Mouse (Mus musculus) ES-E14 (cell line): ENCODE data around the gene Foxo1. TPM values are rescaled to one million over a fixed set of nuclear protein-coding genes. Genes with fewer than 3 reads are reported as not detected.

Experiments used
- DNase-seq: peaks from one replicate; pipeline ENCODE4 v3.0.0-alpha.2; 2013; ENCODE audit warnings: low read depth, low spot score
- H3K27ac ChIP-seq: 2 replicates; pipeline ENCODE4 v1.5.1; 2012; ENCODE audit warnings: low read depth, mild to moderate bottlenecking, low read length, moderate library complexity, mixed read lengths; ENCODE audit not compliant: poor library complexity, insufficient read depth, severe bottlenecking
- H3K36me3 ChIP-seq: 2 replicates; pipeline ENCODE4 v1.6.1; 2012; ENCODE audit warnings: mild to moderate bottlenecking, low read length, moderate library complexity, mixed read lengths; ENCODE audit not compliant: control insufficient read depth, poor library complexity, insufficient read depth, severe bottlenecking
- H3K4me1 ChIP-seq, 2 experiments: fragments of 150-350 bp in 1 of 2; sonication (generic) in 1 of 2; 2 replicates each; pipeline ENCODE4 v1.6.1; 2012; ENCODE audit warnings: low read length in 2 of 2, mild to moderate bottlenecking in 1 of 2, mixed read lengths in 1 of 2; ENCODE audit not compliant: control insufficient read depth in 2 of 2, insufficient read depth in 2 of 2, poor library complexity in 1 of 2
- H3K4me3 ChIP-seq, 2 experiments: fragments of 150-350 bp in 1 of 2; sonication (generic) in 1 of 2; 2 replicates each; pipeline ENCODE4 v1.5.1; 2012; ENCODE audit warnings: low read length in 2 of 2, low read depth in 1 of 2, mild to moderate bottlenecking in 1 of 2, mixed read lengths in 1 of 2; ENCODE audit not compliant: insufficient read depth in 1 of 2, poor library complexity in 1 of 2, severe bottlenecking in 1 of 2
- H3K9ac ChIP-seq: 2 replicates; pipeline ENCODE4 v1.6.1; 2012; ENCODE audit warnings: low read depth, mild to moderate bottlenecking, low read length, mixed read lengths; ENCODE audit not compliant: poor library complexity, insufficient read depth, severe bottlenecking
- H3K9me3 ChIP-seq: fragments of 150-350 bp; sonication (generic); 2 replicates; pipeline ENCODE4 v1.6.1; 2012; ENCODE audit warnings: low read depth, mild to moderate bottlenecking, low read length; ENCODE audit not compliant: control insufficient read depth, insufficient read depth
- CHD2 ChIP-seq: IDR thresholded peaks from 2 replicates; pipeline ENCODE4 v1.6.1; 2014; ENCODE audit warnings: mild to moderate bottlenecking, low read depth, low read length, inconsistent platforms
- HCFC1 ChIP-seq: IDR thresholded peaks from 2 replicates; pipeline ENCODE4 v1.6.1; 2012; ENCODE audit warnings: low read length, inconsistent platforms, borderline replicate concordance; ENCODE audit not compliant: insufficient read depth
- MAFK ChIP-seq: IDR thresholded peaks from 2 replicates; pipeline ENCODE4 v1.6.1; 2014; ENCODE audit warnings: mild to moderate bottlenecking, low read depth, low read length, inconsistent platforms; ENCODE audit not compliant: insufficient read depth
- ZC3H11A ChIP-seq: IDR thresholded peaks from 2 replicates; pipeline ENCODE4 v1.6.1; 2012; ENCODE audit warnings: low read depth, mild to moderate bottlenecking, inconsistent platforms, low read length, borderline replicate concordance
- ZNF384 ChIP-seq: IDR thresholded peaks from 2 replicates; pipeline ENCODE4 v1.6.1; 2012; ENCODE audit warnings: low read depth, low read length, inconsistent platforms
- in situ Hi-C, 2 experiments: fragments of 600-800 bp; cut with MboI; formaldehyde crosslinking; loops; one replicate each; pipeline ENCODE4 v1.15.1; 2025; ENCODE audit warnings: low sequenced_read_pairs in 2 of 2, inconsistent platforms in 1 of 2; ENCODE audit not compliant: unreplicated experiment in 2 of 2
- total RNA-seq: library from RNA; depleted of rRNA; stranded (reverse); fragments of 300-350 nt; gene quantifications from 2 replicates; pipeline ENCODE4 v1.2.3, GENCODE M21; 2012

The Foxo1 gene
- total RNA-seq, 1 experiment: 2.3 TPM

- H3K9me3 ChIP-seq: no peaks in the 10 kb centered on the region
These were observed 74.7 kb downstream of the Foxo1 start for GRCm38 (mm10) chr3:52342801-52343200.

GRCm38 (mm10) chr3:52343270-52344070 lies 75.3 kb downstream of the Foxo1 start:
- in situ Hi-C loops: no loop called here

More at GRCm38 (mm10) chr3:52342801-52343200, 74.7 kb downstream of the Foxo1 start:
- TF ChIP-seq MAFK: no peak
- no peak for TF ChIP-seq HCFC1
- in situ Hi-C loops: no loop called here
- no peak overlapping the region for H3K9ac ChIP-seq
- H3K27ac ChIP-seq: no peak overlapping the region
- peaks cover 12% of the 10 kb centered on the region for H3K36me3 ChIP-seq
- no peak overlapping the region for H3K4me3 ChIP-seq
- peaks cover 0 to 7% of the 10 kb centered on the region in 2 experiments; a peak in 1 of 4 replicates for H3K4me1 ChIP-seq
- DNase-seq: no peak

DNA sequence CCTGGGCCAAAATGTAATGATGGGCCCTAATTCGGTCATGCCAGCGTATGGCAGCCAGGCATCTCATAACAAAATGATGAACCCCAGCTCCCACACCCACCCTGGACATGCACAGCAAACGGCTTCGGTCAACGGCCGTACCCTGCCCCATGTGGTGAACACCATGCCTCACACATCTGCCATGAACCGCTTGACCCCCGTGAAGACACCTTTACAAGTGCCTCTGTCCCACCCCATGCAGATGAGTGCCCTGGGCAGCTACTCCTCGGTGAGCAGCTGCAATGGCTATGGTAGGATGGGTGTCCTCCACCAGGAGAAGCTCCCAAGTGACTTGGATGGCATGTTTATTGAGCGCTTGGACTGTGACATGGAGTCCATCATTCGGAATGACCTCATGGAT lies 77.7 kb downstream of the Foxo1 start:
- Histone ChIP-seq H3K4me3 (no peak overlapping the region), H3K9ac (no peak overlapping the region), H3K36me3 (peaks cover 15% of the 10 kb centered on the region), H3K4me1 (peaks cover 0 to 4% of the 10 kb centered on the region in 2 experiments; a peak in 1 of 4 replicates), H3K27ac (no peak overlapping the region), H3K9me3 (no peaks in the 10 kb centered on the region)
- no peak for TF ChIP-seq CHD2
- TF ChIP-seq HCFC1: no peak
- no peak for TF ChIP-seq ZNF384
- no peak for TF ChIP-seq MAFK
- TF ChIP-seq ZC3H11A: no peak
- in situ Hi-C loops: no loop called here
- no peak for DNase-seq

More at GRCm38 (mm10) chr3:52343270-52344070, 75.3 kb downstream of the Foxo1 start:
- Histone ChIP-seq H3K36me3 (peaks cover 15% of the 10 kb centered on the region), H3K9me3 (no peaks in the 10 kb centered on the region), H3K4me3 (no peak overlapping the region), H3K9ac (no peak overlapping the region), H3K4me1 (peaks cover 0 to 7% of the 10 kb centered on the region in 2 experiments; a peak in 1 of 4 replicates), H3K27ac (no peak overlapping the region)
- DNase-seq: no peak
- no peak for TF ChIP-seq MAFK
- no peak for TF ChIP-seq CHD2
- no peak for TF ChIP-seq HCFC1
- no peak for TF ChIP-seq ZNF384
- no peak for TF ChIP-seq ZC3H11A

- DNase-seq: no peak
- no peak overlapping the region for H3K9ac ChIP-seq
- no peak overlapping the region for H3K27ac ChIP-seq
- in situ Hi-C loops: no loop called here
- no peaks in the 10 kb centered on the region for H3K9me3 ChIP-seq
- H3K36me3 ChIP-seq: peaks cover 15% of the 10 kb centered on the region
- no peak overlapping the region for H3K4me3 ChIP-seq
- 0 out of 4 replicates have a peak, but pooled peaks cover 0 to 1% of the 10 kb centered on the region in 2 experiments for H3K4me1 ChIP-seq
- TF ChIP-seq ZNF384: no peak
- no peak for TF ChIP-seq CHD2
- no peak for TF ChIP-seq HCFC1
- no peak for TF ChIP-seq MAFK
- no peak for TF ChIP-seq ZC3H11A
These were observed 79.0 kb downstream of the Foxo1 start for GRCm38 (mm10) chr3:52346986-52347710.
